Mouse (Mus musculus) fibroblast of lung, adult 2 months (primary cell): Measurements from ENCODE around the gene A030003K21Rik.
A peak's percentile ranks its signal among the peaks of the same experiment; 100 is the strongest.
"Not testable (repeated sequence)": the region's sequence is repeated elsewhere in the genome, so short reads cannot be mapped to it uniquely, and the experiment has no call there.

ENCODE experiments used
- DNase-seq: peaks from one replicate; pipeline ENCODE4 v3.0.0-alpha.2; 2011; ENCODE audit warnings: low read depth

The A030003K21Rik gene

GRCm38 (mm10) chr1:82943295-82943694, at the start of gene A030003K21Rik:
Gene A030003K21Rik, minus strand, starts transcription at chr1:82943388.
- DNase-seq, result not testable (repeated sequence)

GRCm38 (mm10) chr1:82992093-82992492, 48.9 kb upstream of the A030003K21Rik start:
- no peak for DNase-seq

GRCm38 (mm10) chr1:82991596-82991995, 48.4 kb upstream of the A030003K21Rik start:
- DNase-seq, result no peak

- no peak for DNase-seq
These were observed 47.9 kb upstream of the A030003K21Rik start for GRCm38 (mm10) chr1:82991062-82991461.

- peak; percentile 62 for DNase-seq
These were observed 44.5 kb upstream of the A030003K21Rik start for GRCm38 (mm10) chr1:82987530-82988198.

- no peak for DNase-seq
These were observed 43.5 kb upstream of the A030003K21Rik start for GRCm38 (mm10) chr1:82986738-82987137.

- no peak for DNase-seq
These were observed 34.7 kb upstream of the A030003K21Rik start for GRCm38 (mm10) chr1:82977840-82978239.

GRCm38 (mm10) chr1:82975750-82976149, 32.6 kb upstream of the A030003K21Rik start:
- DNase-seq, result no peak

GRCm38 (mm10) chr1:82974342-82974741, 31.2 kb upstream of the A030003K21Rik start:
- DNase-seq, result no peak

GRCm38 (mm10) chr1:82973901-82974300, 30.7 kb upstream of the A030003K21Rik start:
- DNase-seq, result no peak

GRCm38 (mm10) chr1:82973244-82973643, 30.1 kb upstream of the A030003K21Rik start:
- DNase-seq, result no peak

GRCm38 (mm10) chr1:82972046-82972445, 28.9 kb upstream of the A030003K21Rik start:
- no peak for DNase-seq

- DNase-seq, result no peak
These were observed 23.2 kb upstream of the A030003K21Rik start for GRCm38 (mm10) chr1:82966413-82966812.

- DNase-seq, result no peak
These were observed 16.7 kb upstream of the A030003K21Rik start, which contains the start of gene Gm47955 for GRCm38 (mm10) chr1:82959870-82960385. Gene Gm47955, plus strand, starts transcription at chr1:82960286.

- DNase-seq, result not testable (repeated sequence)
These were observed 12.7 kb upstream of the A030003K21Rik start, which contains the start of gene Gm7544 for GRCm38 (mm10) chr1:82955913-82956312. Gene Gm7544, minus strand, starts transcription at chr1:82956013.

- DNase-seq, result no peak
These were observed 5.4 kb upstream of the A030003K21Rik start for GRCm38 (mm10) chr1:82948601-82949000.

GRCm38 (mm10) chr1:82946029-82946428, 2.8 kb upstream of the A030003K21Rik start:
- not testable (repeated sequence) for DNase-seq

GRCm38 (mm10) chr1:82942505-82942904, 683 bp downstream of the A030003K21Rik start:
- not testable (repeated sequence) for DNase-seq

GRCm38 (mm10) chr1:82938666-82939065, 4.5 kb downstream of the A030003K21Rik start:
- DNase-seq, result no peak

- DNase-seq, result not testable (repeated sequence)
These were observed 11.9 kb downstream of the A030003K21Rik start, which contains the start of gene Gm6217 for GRCm38 (mm10) chr1:82931326-82931725. Gene Gm6217, minus strand, starts transcription at chr1:82931399.

- DNase-seq, result not testable (repeated sequence)
These were observed 12.6 kb downstream of the A030003K21Rik start for GRCm38 (mm10) chr1:82930558-82930957.

- DNase-seq, result no peak
These were observed 18.5 kb downstream of the A030003K21Rik start, which contains the start of gene A030014E15Rik for GRCm38 (mm10) chr1:82924650-82925049. Gene A030014E15Rik, plus strand, starts transcription at chr1:82924917.

- not testable (repeated sequence) for DNase-seq
These were observed 29.8 kb downstream of the A030003K21Rik start for GRCm38 (mm10) chr1:82913434-82913833.
